Mouse (Mus musculus) embryonic fibroblast, embryonic 13.5 days (primary cell): ENCODE measurements around the gene Gm13698.

Experiments used
- CTCF ChIP-seq: IDR thresholded peaks from 2 replicates; pipeline ENCODE4 v1.5.1; 2011; ENCODE audit warnings: mild to moderate bottlenecking, control low read depth, low read length, moderate library complexity, borderline replicate concordance; ENCODE audit not compliant: insufficient read depth
- POLR2A ChIP-seq: IDR thresholded peaks from 2 replicates; pipeline ENCODE4 v1.6.1; 2011; ENCODE audit warnings: low read depth, mild to moderate bottlenecking, control low read depth, low read length, moderate library complexity

- TF ChIP-seq CTCF (no peak), POLR2A (no peak)
Observed at GRCm38 (mm10) chr2:83941792-83942191, 13.7 kb upstream of the Gm13698 start.
